Comparison of ENCODE assay signal across 8 mouse cellular contexts in genomic region chr7:101969694-101970428, GRCm38 (mm10). TPM values are rescaled to one million over a fixed set of nuclear protein-coding genes. Genes with fewer than 3 reads are reported as not detected.
A peak's percentile ranks its signal among the peaks of the same experiment; 100 is the strongest.
DNase-seq lines count a peak whose midpoint lies in the region; ATAC-seq and TF ChIP-seq lines count a peak whose summit lies in the region.

No protein-coding gene starts in this region.

- H3K4me2 ChIP-seq in forebrain, embryonic 15.5 days (replicated peaks), result peak overlapping the region; percentile 72
- peak overlapping the region; percentile 77 for H3K4me2 ChIP-seq in neural tube, embryonic 15.5 days

- TF ChIP-seq POLR2A in lung, adult 2 months (IDR thresholded peaks at IDR 0.05; ENCODE audit: borderline replicate concordance, extremely low read depth, low read depth, low read length), result peak; percentile 60; the same call in 1 of the 2 replicates

- peaks cover 3 to 6% of the 10 kb centered on the region in 2 experiments; a peak in 1 of 4 replicates for H3K4me1 ChIP-seq in ES-E14 (ENCODE audit: control insufficient read depth in 2 of 2, insufficient read depth in 2 of 2, low read length in 2 of 2, poor library complexity in 1 of 2)
- H3K4me1 ChIP-seq in forebrain, embryonic 15.5 days, result peaks cover 54% of the 10 kb centered on the region
- peaks cover 4% of the 10 kb centered on the region; the same call in 1 of the 2 replicates for H3K4me1 ChIP-seq in lung, adult 2 months (ENCODE audit: control insufficient read depth, insufficient read depth, low read length)
- peaks cover 43% of the 10 kb centered on the region for H3K4me1 ChIP-seq in neural tube, embryonic 15.5 days

- peak overlapping the region; percentile 71 for H3K9ac ChIP-seq in ES-E14 (ENCODE audit: insufficient read depth, low read depth, low read length, poor library complexity, severe bottlenecking)
- H3K9ac ChIP-seq in forebrain, embryonic 15.5 days (replicated peaks), result peak overlapping the region; percentile 98
- peak overlapping the region; percentile 89 for H3K9ac ChIP-seq in neural tube, embryonic 15.5 days (replicated peaks)

- TF ChIP-seq CTCF in layer of hippocampus, adult 2 months (conservative IDR thresholded peaks at IDR 0.05), result peak; percentile 32
- TF ChIP-seq CTCF in lung, adult 2 months (IDR thresholded peaks at IDR 0.05; ENCODE audit: insufficient read depth, low read length), result no peak

- no peaks in the 10 kb centered on the region for H3K27me3 ChIP-seq in forebrain, embryonic 15.5 days
- no peaks in the 10 kb centered on the region for H3K27me3 ChIP-seq in neural tube, embryonic 15.5 days (replicated peaks)

- H3K9me3 ChIP-seq in ES-E14 (ENCODE audit: control insufficient read depth, insufficient read depth, low read depth, low read length), result no peaks in the 10 kb centered on the region
- H3K9me3 ChIP-seq in forebrain, embryonic 15.5 days, result no peaks in the 10 kb centered on the region
- no peaks in the 10 kb centered on the region for H3K9me3 ChIP-seq in neural tube, embryonic 15.5 days (replicated peaks)

- H3K36me3 ChIP-seq in ES-E14 (ENCODE audit: control insufficient read depth, insufficient read depth, low read length, poor library complexity, severe bottlenecking), result no peaks in the 10 kb centered on the region
- H3K36me3 ChIP-seq in forebrain, embryonic 15.5 days, result no peaks in the 10 kb centered on the region
- no peaks in the 10 kb centered on the region for H3K36me3 ChIP-seq in neural tube, embryonic 15.5 days

- peak; percentile 56 for DNase-seq in ES-E14 (ENCODE audit: low read depth, low spot score)
- DNase-seq in cerebellum, adult 11-12 months, result peak; percentile 90
- DNase-seq in heart, postnatal 25 days (ENCODE audit: low spot score), result peak; percentile 74
- DNase-seq in layer of hippocampus, adult 2 months (ENCODE audit: low spot score in 2 of 2), result peak; percentile 79 to 82
- DNase-seq in lung, adult 2 months, result peak; percentile 87
- peak; percentile 90 for DNase-seq in testis, postnatal 10 days (ENCODE audit: low spot score)

- WGBS in forebrain, embryonic 15.5 days, result 0% methylated on average over 53 of the region's 53 CpGs
- under 1% methylated on average over 53 of the region's 53 CpGs for WGBS in lung, adult 2 months
- WGBS in neural tube, embryonic 15.5 days, result under 1% methylated on average over 49 of the region's 53 CpGs

- intact Hi-C loops in heart, postnatal 25 days (cut with DNase I), result loop anchor here (5.0 kb wide), 2 partner anchors 38 to 53 kb away; partner anchors contain the start of genes Lrrc51 and Numa1

- peak overlapping the region; percentile 65 to 86 for H3K4me3 ChIP-seq in ES-E14 (ENCODE audit: insufficient read depth in 1 of 2, low read depth in 1 of 2, low read length in 2 of 2, poor library complexity in 1 of 2, severe bottlenecking in 1 of 2)
- peak overlapping the region; percentile 90 for H3K4me3 ChIP-seq in forebrain, embryonic 15.5 days
- peak overlapping the region; percentile 82 for H3K4me3 ChIP-seq in layer of hippocampus, adult 2 months
- peak overlapping the region; percentile 90 for H3K4me3 ChIP-seq in lung, adult 2 months (replicated peaks; ENCODE audit: extremely low read depth, low read depth, low read length)
- H3K4me3 ChIP-seq in neural tube, embryonic 15.5 days (replicated peaks), result peak overlapping the region; percentile 76

- peak overlapping the region; percentile 45; the same call in 1 of the 2 replicates for H3K27ac ChIP-seq in ES-E14 (ENCODE audit: insufficient read depth, low read depth, low read length, poor library complexity, severe bottlenecking)
- peak overlapping the region; percentile 100 for H3K27ac ChIP-seq in forebrain, embryonic 15.5 days (replicated peaks)
- peak overlapping the region; percentile 99 for H3K27ac ChIP-seq in layer of hippocampus, adult 2 months
- H3K27ac ChIP-seq in neural tube, embryonic 15.5 days (replicated peaks), result peak overlapping the region; percentile 100

- in situ Hi-C loops in ES-E14 (cut with MboI; ENCODE audit: low sequenced_read_pairs in 2 of 2, unreplicated experiment in 2 of 2), result no loop called here

- peak; percentile 92 for ATAC-seq in forebrain, embryonic 15.5 days (replicated peaks)
- ATAC-seq in neural tube, embryonic 15.5 days (ENCODE audit: low FRiP score), result peak; percentile 90

TF ChIP-seq in ES-E14, 5 proteins besides CTCF, POLR2A, EP300 and RAD21:
- TF ChIP-seq HCFC1 (IDR thresholded peaks at IDR 0.05; ENCODE audit: borderline replicate concordance, insufficient read depth, low read length), result peak; percentile 59; the same call in 1 of the 2 replicates
- no peak for TF ChIP-seq ZNF384 (IDR thresholded peaks at IDR 0.05; ENCODE audit: low read depth, low read length)

RNA-seq across cellular contexts. Expression of gene Numa1, which starts 36.0 kb away (rescaled TPM):
- total RNA-seq in ES-E14 (2012; rRNA removed), result 91.0 and 95.6 TPM in 2 replicates
- 63.3 and 65.1 TPM in 2 replicates for polyA plus RNA-seq in forebrain, embryonic 15.5 days (2015; fragmentation: Nextera tagmentation; extraction: Ambion mirVana)
- total RNA-seq in heart, postnatal 25 days (2021), result 10 to 100 TPM; 88.4 to 93.0 TPM
- 100 to 1,000 TPM; 114 to 118 TPM for total RNA-seq in layer of hippocampus, adult 2 months (2021)
- polyA plus RNA-seq in lung, adult 2 months (2012; rRNA removed), result 80.1 and 93.4 TPM in 2 replicates
- 32.1 and 40.1 TPM in 2 replicates for polyA plus RNA-seq in neural tube, embryonic 15.5 days (2015; fragmentation: Nextera tagmentation; extraction: Ambion mirVana)

RNA-seq across cellular contexts. Expression of gene Lrrc51, which starts 36.2 kb away (rescaled TPM):
- 2.6 TPM in 2 replicates for total RNA-seq in ES-E14 (2012; rRNA removed)
- polyA plus RNA-seq in forebrain, embryonic 15.5 days (2015; fragmentation: Nextera tagmentation; extraction: Ambion mirVana), result 9.5 and 12.7 TPM in 2 replicates
- total RNA-seq in heart, postnatal 25 days (2021), result 1 to 10 TPM; 3.3 to 4.1 TPM
- 1 to 10 TPM; 5.4 to 5.9 TPM for total RNA-seq in layer of hippocampus, adult 2 months (2021)
- polyA plus RNA-seq in lung, adult 2 months (2012; rRNA removed), result 28.9 and 36.5 TPM in 2 replicates
- polyA plus RNA-seq in neural tube, embryonic 15.5 days (2015; fragmentation: Nextera tagmentation; extraction: Ambion mirVana), result 9.6 and 9.8 TPM in 2 replicates

RNA-seq across cellular contexts. Expression of gene Il18bp, which starts 48.6 kb away (rescaled TPM):
- total RNA-seq in ES-E14 (2012; rRNA removed), result 11.0 and 15.0 TPM in 2 replicates
- polyA plus RNA-seq in forebrain, embryonic 15.5 days (2015; fragmentation: Nextera tagmentation; extraction: Ambion mirVana), result 3.4 and 4.4 TPM in 2 replicates
- 1 to 10 TPM; 6.5 to 6.8 TPM for total RNA-seq in heart, postnatal 25 days (2021)
- 10 to 100 TPM in 1 of 2 experiments, 1 to 10 TPM in 1; 7.5 to 11.6 TPM for total RNA-seq in layer of hippocampus, adult 2 months (2021)
- polyA plus RNA-seq in lung, adult 2 months (2012; rRNA removed), result 11.4 and 12.0 TPM in 2 replicates
- 3.8 and 5.1 TPM in 2 replicates for polyA plus RNA-seq in neural tube, embryonic 15.5 days (2015; fragmentation: Nextera tagmentation; extraction: Ambion mirVana)

Comparison
In these comparisons a context has a peak if more than half of its experiments do, and no peak if none do; other contexts are left out.
1. Peak in every context shown above with its lines: DNase-seq, ATAC-seq, H3K4me3 ChIP-seq and H3K27ac ChIP-seq.
2. H3K27ac ChIP-seq: peak in every context shown above with its lines; median percentile 100 in forebrain, embryonic 15.5 days; 100 in neural tube, embryonic 15.5 days; 99 in layer of hippocampus, adult 2 months; 45 in ES-E14.